In genomic region chr6:71930830-71931437, GRCm38 (mm10) we compare ENCODE assay signal across 19 mouse cellular contexts. TPM values are rescaled to one million over a fixed set of nuclear protein-coding genes. Genes with fewer than 3 reads are reported as not detected.
A peak's percentile ranks its signal among the peaks of the same experiment; 100 is the strongest.
DNase-seq lines count a peak whose midpoint lies in the region; ATAC-seq lines count a peak whose summit lies in the region.
"Had no signal": no experiment of that assay in that cellular context is flagged by ENCODE, and none has a peak within 500 bp of the region (broad histone marks: within the 10 kb centered on the region; RNA-seq: fewer than 3 reads in every experiment).

No protein-coding gene starts in this region.

- ATAC-seq in granulocyte monocyte progenitor cell, adult 5-6 weeks (replicated peaks; ENCODE audit: poor library complexity, severe bottlenecking), result peak; percentile 29; the same call in 1 of the 2 replicates
- ATAC-seq in heart, embryonic 11.5 days (replicated peaks; ENCODE audit: insufficient number of reproducible peaks, low FRiP score, low TSS enrichment), result no peak

- no peak overlapping the region for H3K27ac ChIP-seq in heart, embryonic 11.5 days (ENCODE audit: low read depth, low read length)
- H3K27ac ChIP-seq: embryonic facial prominence, embryonic 15.5 days; hindbrain, embryonic 13.5 days; limb, embryonic 13.5 days; lung, embryonic 15.5 days; midbrain, embryonic 10.5 days had no signal

- DNase-seq in spleen, postnatal 36 days (ENCODE audit: low spot score in 2 of 2), result peak; percentile 42 to 56
- no peak for DNase-seq in spleen, adult 12 weeks (ENCODE audit: low spot score)
- peak; percentile 13 for DNase-seq in lung, postnatal 25 days (ENCODE audit: low spot score)
- DNase-seq in layer of hippocampus, postnatal 14 days (ENCODE audit: low spot score in 2 of 2), result no peak
- DNase-seq in adrenal gland, postnatal 14 days, result no peak
- DNase-seq: adrenal gland, adult 8-10 months; cerebellum, adult 11 months; cerebellum, postnatal 36 days; kidney, postnatal 4 days; retina, postnatal 1 day; thymus, adult 2 months had no signal

- H3K9ac ChIP-seq in heart, embryonic 11.5 days (ENCODE audit: low read depth, low read length), result no peak overlapping the region
- H3K9ac ChIP-seq: embryonic facial prominence, embryonic 15.5 days; heart, embryonic 12.5 days; hindbrain, embryonic 13.5 days; limb, embryonic 13.5 days; lung, embryonic 15.5 days had no signal

- peaks cover 27% of the 10 kb centered on the region for H3K4me1 ChIP-seq in heart, embryonic 11.5 days (ENCODE audit: control insufficient read depth, insufficient read depth, low read length)
- H3K4me1 ChIP-seq: limb, embryonic 13.5 days; midbrain, embryonic 10.5 days had no signal

- no peak overlapping the region for H3K4me3 ChIP-seq in heart, embryonic 11.5 days (ENCODE audit: low read depth, low read length)
- H3K4me3 ChIP-seq: embryonic facial prominence, embryonic 15.5 days; heart, embryonic 12.5 days; hindbrain, embryonic 13.5 days; limb, embryonic 13.5 days; lung, embryonic 15.5 days; midbrain, embryonic 10.5 days had no signal

- no peak overlapping the region for H3K4me2 ChIP-seq in heart, embryonic 11.5 days
- H3K4me2 ChIP-seq: embryonic facial prominence, embryonic 15.5 days; heart, embryonic 12.5 days; hindbrain, embryonic 13.5 days; limb, embryonic 13.5 days; lung, embryonic 15.5 days had no signal

- peaks cover 22% of the 10 kb centered on the region for H3K36me3 ChIP-seq in heart, embryonic 11.5 days (ENCODE audit: control insufficient read depth, insufficient read depth, low read length)

- WGBS in heart, embryonic 11.5 days (ENCODE audit: insufficient replicate concordance), result 75% methylated on average over 12 of the region's 12 CpGs

- H3K9me3 ChIP-seq in heart, embryonic 11.5 days (replicated peaks; ENCODE audit: control insufficient read depth, low read length), result no peaks in the 10 kb centered on the region
- H3K9me3 ChIP-seq: embryonic facial prominence, embryonic 15.5 days; heart, embryonic 12.5 days; hindbrain, embryonic 13.5 days; limb, embryonic 13.5 days; lung, embryonic 15.5 days; midbrain, embryonic 10.5 days had no signal

- no peaks in the 10 kb centered on the region for H3K27me3 ChIP-seq in heart, embryonic 11.5 days (ENCODE audit: control insufficient read depth, insufficient read depth, low read length)
- H3K27me3 ChIP-seq: embryonic facial prominence, embryonic 15.5 days; heart, embryonic 12.5 days; hindbrain, embryonic 13.5 days; limb, embryonic 13.5 days; lung, embryonic 15.5 days had no signal

RNA-seq across cellular contexts. Expression of gene Polr1a, which starts 22.1 kb away (rescaled TPM):
- total RNA-seq in granulocyte monocyte progenitor cell, adult 5-6 weeks (2014; fragmentation: Nextera tagmentation), result 40.1 and 78.8 TPM in 2 replicates
- 83.1 and 91.6 TPM in 2 replicates for total RNA-seq in granulocyte monocyte progenitor cell, adult 5-6 weeks (2017)
- 10 to 100 TPM; 32.2 to 37.3 TPM for total RNA-seq in layer of hippocampus, postnatal 14 days (2021)
- 21.4 and 24.2 TPM in 2 replicates for polyA plus RNA-seq in heart, embryonic 11.5 days (2014; fragmentation: Nextera tagmentation; extraction: Ambion mirVana)
- 60.9 and 68.3 TPM in 2 replicates for total RNA-seq in adrenal gland, postnatal 14 days (2021)

RNA-seq across cellular contexts. Expression of gene Ptcd3, which starts 22.4 kb away (rescaled TPM):
- total RNA-seq in granulocyte monocyte progenitor cell, adult 5-6 weeks (2014; fragmentation: Nextera tagmentation), result 113 and 134 TPM in 2 replicates
- total RNA-seq in granulocyte monocyte progenitor cell, adult 5-6 weeks (2017), result 153 and 171 TPM in 2 replicates
- total RNA-seq in layer of hippocampus, postnatal 14 days (2021), result 10 to 100 TPM; 63.6 to 71.6 TPM
- 117 and 121 TPM in 2 replicates for polyA plus RNA-seq in heart, embryonic 11.5 days (2014; fragmentation: Nextera tagmentation; extraction: Ambion mirVana)
- total RNA-seq in adrenal gland, postnatal 14 days (2021), result 112 and 116 TPM in 2 replicates

Comparison
In these comparisons a context has a peak if more than half of its experiments do, and no peak if none do; other contexts are left out.
1. DNase-seq: peak in spleen, postnatal 36 days (2 of 2) and lung, postnatal 25 days (single experiment); none in spleen, adult 12 weeks (single experiment), layer of hippocampus, postnatal 14 days (0 of 2) and adrenal gland, postnatal 14 days (single experiment).